Mouse (Mus musculus) adrenal gland, postnatal 10 days (tissue): ENCODE data around the gene Rab5c. TPM values are rescaled to one million over a fixed set of nuclear protein-coding genes. Genes with fewer than 3 reads are reported as not detected.

Experiments
- DNase-seq: peaks from one replicate; pipeline ENCODE4 v3.0.0; 2021; ENCODE audit warnings: mixed read lengths
- total RNA-seq, 2 experiments: library from RNA; stranded (reverse); gene quantifications; 2 replicates each; pipeline ENCODE4 v1.2.3; 2021

Rab5c gene
- total RNA-seq, 2 experiments from 2014 or later: 182 to 183 TPM

DNA sequence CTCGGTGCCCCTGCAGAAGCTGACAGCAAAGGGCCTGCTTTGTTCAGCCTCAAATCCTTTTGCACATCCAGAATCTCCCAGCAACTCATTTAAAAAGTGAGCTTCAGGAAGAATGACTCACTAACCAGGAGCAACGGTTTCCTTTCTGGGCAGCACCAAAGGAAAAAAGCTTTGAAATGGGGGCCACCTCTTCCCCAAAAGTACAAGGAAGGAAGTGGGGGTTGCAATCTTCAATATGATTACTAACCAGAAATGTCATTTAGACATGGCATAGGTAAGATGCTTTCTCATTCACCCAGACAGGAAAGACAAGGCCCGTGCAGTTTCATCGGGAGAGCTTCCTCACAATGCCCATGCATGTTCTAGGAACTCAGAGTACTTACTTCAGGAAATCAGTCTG, 16.8 kb downstream of the Rab5c start:
- no peak for DNase-seq

DNA sequence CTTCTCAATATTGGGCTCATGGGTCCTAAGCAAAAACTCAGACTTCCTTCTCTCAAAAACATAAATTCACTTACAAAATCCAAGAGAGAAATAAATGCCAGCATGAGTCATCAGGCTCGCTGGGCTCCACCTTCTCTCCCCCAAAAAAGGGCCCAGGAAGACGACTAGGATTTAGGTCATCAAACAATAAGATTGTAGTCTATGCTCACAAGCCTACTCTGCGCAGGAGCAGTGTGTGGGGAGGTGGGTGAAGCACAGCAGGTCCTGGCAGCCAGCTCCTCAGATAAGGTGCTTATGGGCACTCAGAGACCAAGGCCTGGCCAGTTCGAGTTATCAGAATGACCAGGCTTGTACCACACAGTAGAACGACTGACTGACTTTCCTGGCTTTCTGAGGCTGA, 17.7 kb downstream of the Rab5c start:
- DNase-seq: no peak

- DNase-seq: no peak
Measured at GRCm38 (mm10) chr11:100719893-100720292, 18.1 kb downstream of the Rab5c start.

DNA sequence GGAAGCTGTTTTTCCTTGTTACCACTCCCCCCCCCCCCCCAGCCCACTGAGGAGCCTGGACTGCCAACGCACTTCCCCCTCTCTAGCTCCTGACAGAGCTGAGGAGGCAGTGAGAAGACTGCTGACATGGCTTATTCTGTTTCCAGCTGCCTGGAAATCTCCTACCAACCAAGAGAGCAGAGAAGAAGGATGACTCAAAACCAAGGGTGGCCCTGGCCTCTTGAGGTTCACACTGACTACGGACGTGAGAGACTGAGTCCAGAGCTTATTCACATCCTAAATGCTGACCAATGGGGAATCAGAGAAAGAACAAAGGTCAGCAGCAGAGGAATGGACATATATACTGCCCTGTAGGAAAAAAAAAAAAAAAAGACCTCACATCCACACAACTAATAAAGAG, 18.7 kb downstream of the Rab5c start:
- no peak for DNase-seq

DNA sequence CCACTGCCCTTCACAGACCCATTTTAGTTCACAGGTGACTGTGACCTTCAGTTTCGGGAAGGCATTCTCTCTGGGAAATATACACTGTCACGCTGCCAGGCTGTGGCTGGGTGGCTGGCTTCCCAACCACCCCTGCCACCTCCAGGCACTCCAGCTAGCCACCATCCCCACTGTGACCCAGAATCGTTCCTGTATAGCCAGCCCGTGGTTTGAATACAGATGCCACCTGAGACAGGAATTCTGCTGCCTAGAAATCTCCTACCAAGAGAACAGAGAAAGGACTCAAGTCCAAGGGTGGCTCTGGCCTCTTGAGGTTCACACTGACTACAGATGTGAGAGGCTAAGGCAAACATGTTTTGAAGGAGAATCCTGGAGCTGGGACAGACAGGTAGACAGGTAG, 19.1 kb downstream of the Rab5c start:
- no peak for DNase-seq

GRCm38 (mm10) chr11:100718462-100718861, 19.6 kb downstream of the Rab5c start:
- no peak for DNase-seq

DNA sequence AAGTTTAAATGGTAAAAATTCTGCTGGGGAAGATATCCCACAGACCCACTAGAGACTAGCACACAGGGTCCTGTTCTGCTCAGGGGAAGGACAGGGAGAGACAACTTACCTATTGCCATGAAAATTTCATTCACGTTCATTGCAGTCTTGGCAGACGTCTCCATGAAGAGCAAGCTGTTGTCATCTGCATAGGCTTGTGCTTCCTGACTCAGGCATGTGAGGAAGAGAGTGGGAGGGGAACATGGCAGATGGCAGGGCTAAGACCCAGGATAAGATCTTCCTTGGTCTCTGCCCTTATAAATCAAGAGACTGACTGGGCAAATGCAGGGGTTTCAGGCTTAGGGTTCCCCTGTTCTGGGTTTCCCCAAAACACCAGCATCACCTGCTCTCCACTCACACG, 21.4 kb downstream of the Rab5c start:
- DNase-seq: no peak

- no peak for DNase-seq
Measured at GRCm38 (mm10) chr11:100714948-100715347, 23.1 kb downstream of the Rab5c start.

DNA sequence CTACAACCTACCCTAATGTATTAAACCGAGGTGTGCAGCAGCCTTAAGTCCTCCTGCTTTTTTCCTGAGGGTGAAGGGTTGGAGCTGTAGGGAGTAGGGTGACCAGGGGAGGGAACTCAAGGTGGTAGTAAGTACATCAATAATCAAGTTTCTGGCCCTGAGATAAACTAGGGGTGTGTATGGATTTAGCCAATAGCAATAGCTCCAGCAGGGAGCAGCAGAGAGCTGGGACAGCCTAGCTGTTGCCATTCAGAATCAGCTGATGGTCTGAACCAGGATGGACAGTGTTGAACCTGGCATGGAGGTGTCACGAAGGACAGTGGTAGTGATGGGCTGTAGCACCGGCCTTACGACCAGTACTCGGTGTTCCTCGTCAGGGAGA, 23.5 kb downstream of the Rab5c start:
- DNase-seq: peak; percentile 90

DNA sequence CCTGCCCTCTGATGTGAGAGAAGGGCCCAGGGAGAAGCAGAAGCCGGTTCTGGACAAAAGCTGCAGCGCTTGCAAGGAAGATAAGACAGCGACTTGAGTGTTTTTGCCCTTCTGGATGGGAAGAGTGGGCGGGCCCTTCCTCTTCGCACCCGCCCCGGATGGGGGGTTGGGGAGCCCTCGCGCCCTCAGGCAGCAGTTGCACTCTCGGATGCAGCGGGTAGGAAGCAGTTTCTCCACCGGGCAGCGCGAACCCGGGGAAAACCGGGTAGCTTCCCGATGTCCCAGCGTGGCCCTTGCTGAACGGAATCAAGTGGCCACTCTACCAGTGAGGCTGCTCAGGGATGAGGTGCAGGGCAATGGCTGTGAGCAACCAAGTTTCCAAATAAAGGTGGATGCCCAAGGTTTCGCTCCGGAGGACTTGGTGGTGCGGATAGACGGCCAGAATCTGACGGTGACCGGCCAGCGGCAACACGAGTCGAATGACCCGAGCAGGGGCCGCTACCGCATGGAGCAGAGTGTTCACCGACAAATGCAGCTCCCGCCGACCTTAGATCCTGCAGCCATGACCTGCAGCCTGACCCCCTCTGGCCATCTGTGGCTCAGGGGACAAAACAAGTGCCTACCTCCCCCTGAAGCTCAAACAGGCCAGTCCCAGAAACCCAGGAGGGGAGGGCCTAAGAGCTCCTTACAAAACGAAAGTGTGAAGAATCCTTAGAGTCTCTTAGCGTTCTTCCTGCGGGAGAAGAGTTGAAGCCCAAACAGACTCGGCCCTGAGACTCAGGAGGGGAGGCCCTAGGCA, 24.1 kb downstream of the Rab5c start, which contains the start of gene Hspb9:
Gene Hspb9, plus strand, starts transcription at position 116 of the 799 bp plus-strand sequence.
- peak; percentile 83 for DNase-seq

DNA sequence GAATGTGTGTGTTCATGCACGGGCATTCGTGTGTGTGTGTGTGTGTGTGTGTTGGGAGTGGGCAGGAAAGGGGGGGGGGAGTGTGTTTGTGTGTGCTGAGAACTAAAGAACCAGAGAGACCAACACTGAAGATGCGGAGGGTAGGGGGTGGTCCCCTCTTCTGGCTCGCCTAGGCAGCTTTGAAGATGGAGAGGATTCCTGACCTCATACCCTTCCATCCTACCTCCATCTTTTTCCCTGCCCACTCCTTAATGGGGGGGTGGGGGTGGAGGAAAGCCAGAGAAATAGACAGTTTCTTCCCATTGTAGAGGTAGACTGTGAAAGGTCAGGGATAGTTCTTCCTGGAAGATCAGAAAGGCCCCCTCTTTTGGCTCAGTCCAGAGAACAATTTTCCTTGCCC, 24.8 kb downstream of the Rab5c start:
- DNase-seq: no peak

DNA sequence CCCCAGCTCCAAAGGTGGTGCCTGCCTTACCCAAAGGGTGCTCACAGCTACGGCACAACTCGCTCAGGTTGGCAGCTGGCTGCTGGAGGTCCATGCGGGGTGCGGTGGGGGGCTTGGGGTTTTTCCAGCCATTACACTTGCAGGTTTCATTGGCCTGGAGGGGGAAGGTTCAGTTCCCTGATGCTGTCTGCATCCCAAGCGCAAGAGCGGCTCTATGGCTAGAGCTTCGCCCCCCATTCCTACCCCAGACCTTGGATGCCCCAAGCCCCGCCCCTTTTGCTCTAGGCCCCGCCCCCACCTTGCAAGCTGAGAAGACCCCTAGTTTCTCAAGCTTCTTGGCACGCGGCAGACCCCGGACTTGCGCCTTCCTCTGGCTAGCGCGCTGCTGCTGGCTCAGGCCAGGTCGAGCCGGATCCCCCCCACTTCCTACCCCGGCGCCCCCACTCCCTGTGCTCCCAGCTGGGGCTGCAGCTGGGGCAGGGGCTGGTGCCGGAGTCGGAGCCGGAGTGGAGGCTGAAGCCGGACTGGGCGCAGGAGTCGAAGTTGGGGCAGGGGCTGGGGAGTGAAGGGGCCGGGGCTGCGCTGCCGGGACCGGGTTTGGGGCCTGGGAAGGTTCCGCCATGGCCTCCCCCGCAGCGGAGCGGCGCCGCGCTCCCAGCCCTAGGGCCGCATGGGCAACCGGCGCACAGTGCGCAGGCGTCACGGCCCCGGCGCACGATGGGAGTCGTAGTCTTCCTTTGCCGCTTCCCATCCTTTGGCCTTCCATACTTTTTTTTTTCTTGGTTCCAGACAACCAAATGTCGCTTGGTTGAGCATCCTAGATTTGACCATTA, 26.0 kb downstream of the Rab5c start, which contains the start of gene Kat2a:
Gene Kat2a, minus strand, starts transcription at position 683 of the 833 bp plus-strand sequence.
- DNase-seq: peak; percentile 92

DNA sequence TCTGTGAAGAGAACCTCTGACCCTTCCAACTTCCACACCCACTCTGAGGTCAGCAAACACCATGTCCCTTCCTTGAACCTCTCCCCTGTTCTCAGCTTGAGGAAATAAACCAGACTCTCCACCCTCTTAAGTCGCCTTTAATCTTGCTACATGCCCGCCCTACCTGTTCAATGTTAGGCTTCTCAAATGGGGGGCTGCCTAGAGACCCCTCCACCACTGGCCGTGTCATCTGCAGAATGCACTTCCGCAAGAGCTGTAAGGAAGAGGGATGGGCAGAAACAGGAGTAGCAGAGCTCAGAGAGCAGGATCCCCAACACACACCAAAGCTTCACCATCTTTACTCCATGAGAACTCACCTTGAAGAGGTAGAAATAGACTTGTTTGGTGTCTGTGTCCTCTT, 27.0 kb downstream of the Rab5c start:
- DNase-seq: no peak

DNA sequence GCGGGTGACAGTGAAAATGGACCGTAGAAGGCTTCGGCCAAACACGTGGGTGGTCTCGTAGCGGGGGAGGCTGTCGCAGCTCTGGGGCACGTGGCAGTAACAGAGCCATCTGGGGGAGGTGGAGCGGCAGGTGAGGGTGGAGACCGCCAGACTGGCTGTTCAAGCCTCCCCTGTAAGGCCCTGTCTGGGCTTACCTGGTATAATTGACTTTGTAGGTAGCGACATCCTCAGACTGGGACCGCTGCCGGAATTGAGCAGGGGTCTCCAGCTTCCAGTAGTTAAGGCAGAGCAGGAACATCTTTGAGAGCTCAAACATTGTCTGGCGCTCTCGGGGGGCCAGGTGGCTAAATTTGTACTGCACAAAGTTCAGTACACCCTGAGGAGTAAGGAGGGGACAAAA, 27.5 kb downstream of the Rab5c start:
- DNase-seq: no peak

GRCm38 (mm10) chr11:100709201-100709810, 28.7 kb downstream of the Rab5c start:
- no peak for DNase-seq

- no peak for DNase-seq
Measured at GRCm38 (mm10) chr11:100705095-100705747, 32.8 kb downstream of the Rab5c start.

DNA sequence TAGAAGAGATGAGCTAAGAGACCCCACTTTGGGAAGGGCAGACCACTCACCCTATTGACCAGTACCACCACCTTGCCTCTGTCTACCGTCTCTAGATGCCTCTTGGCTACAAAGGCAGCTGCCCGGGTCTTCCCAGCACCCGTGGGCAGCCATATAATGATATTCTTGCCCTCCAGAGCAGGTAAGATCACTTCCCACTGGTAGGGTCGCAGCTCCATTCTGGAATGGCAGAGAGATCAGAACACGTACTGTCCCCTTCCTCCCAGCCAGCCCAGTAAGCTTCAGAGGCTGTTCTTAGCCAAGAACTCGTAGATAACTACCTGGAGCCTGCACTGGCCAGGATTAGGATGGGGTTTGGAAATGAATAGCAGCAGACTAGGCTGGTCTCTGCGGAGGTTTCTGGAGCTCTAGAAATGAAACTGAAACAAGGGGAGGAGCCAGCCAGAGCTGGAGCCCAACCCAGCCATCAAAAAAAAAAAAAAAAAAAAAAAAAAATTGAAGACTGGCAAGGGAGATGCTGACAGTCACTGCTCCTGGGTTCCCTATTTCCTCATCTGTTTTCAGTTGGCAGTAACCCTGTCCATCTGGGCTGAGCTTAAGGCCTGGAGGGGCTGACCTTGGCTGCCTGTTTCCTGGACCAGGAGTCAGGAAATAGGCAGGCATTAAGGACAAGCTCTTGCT, 34.0 kb downstream of the Rab5c start, which contains the start of gene Dhx58:
Gene Dhx58, minus strand, starts transcription at position 421 of the 681 bp plus-strand sequence.
- DNase-seq: peak; percentile 59

DNA sequence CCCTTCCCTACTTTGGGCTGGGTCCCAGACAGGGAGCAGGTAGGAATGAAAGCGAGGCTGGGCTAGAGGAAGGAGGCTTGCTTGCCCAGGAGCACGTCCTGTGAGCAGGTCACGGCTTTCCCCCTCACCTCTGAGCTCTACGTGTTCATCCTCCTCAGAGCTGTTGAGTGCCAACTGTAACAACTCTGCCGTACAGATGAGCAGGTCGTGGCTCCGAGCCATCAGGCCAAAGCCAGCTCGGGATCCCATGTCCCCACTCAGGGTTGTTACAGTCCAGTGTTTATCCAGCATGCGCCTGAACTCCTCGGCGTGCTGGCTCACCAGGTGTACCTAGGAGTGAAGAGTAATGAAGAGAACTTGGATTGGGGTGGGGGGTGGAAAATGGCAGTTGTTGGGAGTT, 34.6 kb downstream of the Rab5c start:
- no peak for DNase-seq

DNA sequence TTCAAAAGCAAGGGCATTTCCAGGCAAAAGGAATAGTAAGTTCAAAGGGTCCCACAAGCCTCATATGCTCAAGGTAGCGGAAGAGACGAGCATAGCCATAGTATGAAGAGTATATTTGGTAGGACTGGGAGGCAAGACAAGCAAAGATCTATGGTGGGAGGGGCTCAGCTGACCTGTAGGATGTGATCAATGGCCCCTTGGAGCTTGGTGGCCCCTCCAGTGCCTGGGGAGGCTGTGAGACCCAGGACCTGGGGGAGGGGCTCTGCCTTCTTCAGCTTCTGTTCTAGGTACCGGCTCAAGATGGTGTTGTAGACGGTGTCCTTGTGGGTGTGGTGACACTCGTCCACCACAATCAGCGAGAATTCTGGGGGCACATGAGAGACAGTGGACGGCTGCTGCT, 35.1 kb downstream of the Rab5c start:
- DNase-seq: no peak

GRCm38 (mm10) chr11:100702081-100702851, 35.7 kb downstream of the Rab5c start:
- DNase-seq: peak; percentile 75

DNA sequence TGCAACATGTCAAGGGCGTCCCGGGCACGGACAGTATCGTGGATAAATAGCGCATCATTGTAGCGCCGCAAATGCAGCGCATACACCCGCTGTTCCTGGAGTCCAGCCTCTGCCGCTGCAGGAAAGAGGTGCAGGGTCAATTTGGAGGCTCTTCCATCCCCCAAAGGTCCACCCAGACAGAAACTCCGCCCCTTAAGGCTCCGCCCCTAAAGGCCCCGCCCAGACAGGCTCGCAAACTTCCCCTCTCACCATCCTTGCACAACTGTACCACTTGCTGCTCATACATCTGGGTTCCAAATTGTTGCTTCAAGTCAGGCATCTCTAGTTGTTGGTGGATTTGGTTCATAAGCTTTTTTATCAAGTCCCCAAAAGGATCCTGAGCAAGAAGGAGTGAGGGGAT, 36.7 kb downstream of the Rab5c start:
- peak; percentile 87 for DNase-seq
